In the genomic region with DNA sequence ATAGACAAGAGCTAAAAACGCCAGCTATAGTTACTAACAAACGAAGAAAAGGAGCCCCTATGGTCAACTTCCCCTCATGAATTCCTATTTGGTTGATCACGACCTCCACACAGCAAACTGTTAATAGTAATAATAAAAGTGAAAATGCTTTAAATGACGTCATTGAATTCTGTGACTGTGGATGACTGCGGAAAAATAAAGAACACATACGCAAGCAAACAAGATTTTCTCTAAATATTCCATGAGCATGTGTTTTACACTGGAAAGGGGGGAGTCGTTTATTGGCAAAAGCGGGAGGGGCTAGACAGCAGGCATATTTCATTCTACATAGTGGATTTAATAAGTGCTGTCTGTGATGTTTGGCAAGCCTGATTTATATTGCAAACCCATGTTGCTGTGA, we compare ENCODE assay signal across 8 mouse cellular contexts. TPM values are rescaled to one million over a fixed set of nuclear protein-coding genes. Genes with fewer than 3 reads are reported as not detected.
DNase-seq lines count a peak whose midpoint lies in the region; ATAC-seq and TF ChIP-seq lines count a peak whose summit lies in the region.

No protein-coding gene starts in this region.

- no peak for ATAC-seq in heart, embryonic 16.5 days (replicated peaks; ENCODE audit: extremely low read depth, insufficient read depth, low FRiP score)
- ATAC-seq in hindbrain, embryonic 14.5 days (ENCODE audit: low FRiP score): peak; percentile 70
- peak; percentile 30 for ATAC-seq in midbrain, embryonic 11.5 days (ENCODE audit: low FRiP score)

- H3K27me3 ChIP-seq in heart, embryonic 16.5 days (ENCODE audit: control insufficient read depth, insufficient read depth, low read length): no peaks in the 10 kb centered on the region
- H3K27me3 ChIP-seq in hindbrain, embryonic 14.5 days (ENCODE audit: control insufficient read depth, insufficient read depth, low read length): no peaks in the 10 kb centered on the region
- no peaks in the 10 kb centered on the region for H3K27me3 ChIP-seq in midbrain, embryonic 11.5 days (ENCODE audit: control insufficient read depth, insufficient read depth, low read length)

- peak overlapping the region; percentile 64 for H3K4me2 ChIP-seq in heart, embryonic 16.5 days (ENCODE audit: low read depth, low read length)
- peak overlapping the region; percentile 49 for H3K4me2 ChIP-seq in hindbrain, embryonic 14.5 days (replicated peaks)
- H3K4me2 ChIP-seq in midbrain, embryonic 11.5 days: peak overlapping the region; percentile 35

- H3K4me3 ChIP-seq in heart, embryonic 16.5 days (ENCODE audit: low read length): peak overlapping the region; percentile 67
- H3K4me3 ChIP-seq in cortical plate, adult 2 months (ENCODE audit: insufficient read depth, low read length): peak overlapping the region; percentile 99
- peak overlapping the region; percentile 60 for H3K4me3 ChIP-seq in hindbrain, embryonic 14.5 days (replicated peaks; ENCODE audit: low read length)
- H3K4me3 ChIP-seq in midbrain, embryonic 11.5 days (ENCODE audit: low read depth, low read length): peak overlapping the region; percentile 48

- TF ChIP-seq POLR2A in cortical plate, adult 2 months (IDR thresholded peaks at IDR 0.05; ENCODE audit: extremely low read depth, insufficient read depth, low read length): no peak

- no peaks in the 10 kb centered on the region for H3K4me1 ChIP-seq in heart, embryonic 16.5 days (ENCODE audit: control insufficient read depth, insufficient read depth, low read length)
- no peaks in the 10 kb centered on the region for H3K4me1 ChIP-seq in cortical plate, adult 2 months (ENCODE audit: control insufficient read depth, insufficient read depth, low read length)
- no peaks in the 10 kb centered on the region for H3K4me1 ChIP-seq in hindbrain, embryonic 14.5 days (replicated peaks; ENCODE audit: control insufficient read depth, insufficient read depth, low read length)
- no peaks in the 10 kb centered on the region for H3K4me1 ChIP-seq in midbrain, embryonic 11.5 days (ENCODE audit: control insufficient read depth, insufficient read depth, low read length)

- H3K27ac ChIP-seq in heart, embryonic 16.5 days (ENCODE audit: low read length): no peak overlapping the region
- no peak overlapping the region for H3K27ac ChIP-seq in cortical plate, adult 2 months (ENCODE audit: insufficient read depth, low read length)
- H3K27ac ChIP-seq in hindbrain, embryonic 14.5 days: peak overlapping the region; percentile 65
- no peak overlapping the region for H3K27ac ChIP-seq in midbrain, embryonic 11.5 days (ENCODE audit: low read depth, low read length)

- no peaks in the 10 kb centered on the region for H3K36me3 ChIP-seq in heart, embryonic 16.5 days (ENCODE audit: control insufficient read depth, insufficient read depth)
- H3K36me3 ChIP-seq in hindbrain, embryonic 14.5 days (replicated peaks; ENCODE audit: control insufficient read depth, insufficient read depth): no peaks in the 10 kb centered on the region
- no peaks in the 10 kb centered on the region for H3K36me3 ChIP-seq in midbrain, embryonic 11.5 days (ENCODE audit: control insufficient read depth, insufficient read depth, low read length)

- H3K9ac ChIP-seq in heart, embryonic 16.5 days (ENCODE audit: low read length): 0 out of 2 replicates have a peak overlapping the region, but pooled peaks have one; percentile 38
- H3K9ac ChIP-seq in hindbrain, embryonic 14.5 days: peak overlapping the region; percentile 51; the same call in 1 of the 2 replicates
- no peak overlapping the region for H3K9ac ChIP-seq in midbrain, embryonic 11.5 days (ENCODE audit: low read length)

- DNase-seq in heart, postnatal 36 days: no peak
- DNase-seq in hindbrain, embryonic 14.5 days (ENCODE audit: low spot score): no peak
- DNase-seq in midbrain, embryonic 11.5 days (ENCODE audit: low spot score, missing footprints): no peak
- DNase-seq in Muller cell, postnatal 12 days (ENCODE audit: inconsistent ontology term): no peak
- no peak for DNase-seq in T-cell, adult 2 months (ENCODE audit: low spot score)
- no peak for DNase-seq in ovary, postnatal 10 days (ENCODE audit: low spot score)

- H3K9me3 ChIP-seq in heart, embryonic 16.5 days (replicated peaks; ENCODE audit: control insufficient read depth, low read length): no peaks in the 10 kb centered on the region
- no peaks in the 10 kb centered on the region for H3K9me3 ChIP-seq in hindbrain, embryonic 14.5 days (ENCODE audit: control insufficient read depth, low read length)
- no peaks in the 10 kb centered on the region for H3K9me3 ChIP-seq in midbrain, embryonic 11.5 days (ENCODE audit: control insufficient read depth, low read length)

- WGBS in heart, embryonic 16.5 days: 17% methylated on average over 8 of the region's 8 CpGs
- 19% methylated on average over 8 of the region's 8 CpGs for WGBS in hindbrain, embryonic 14.5 days
- 21% methylated on average over 8 of the region's 8 CpGs for WGBS in midbrain, embryonic 11.5 days

- no peak for TF ChIP-seq CTCF in cortical plate, adult 2 months (IDR thresholded peaks at IDR 0.05; ENCODE audit: extremely low read depth, insufficient read depth, low read length)

- intact Hi-C loops in heart, postnatal 36 days (cut with DNase I): no loop called here

RNA-seq across cellular contexts. Expression of a gene that starts 0.5 kb away (rescaled TPM):
- polyA plus RNA-seq in heart, embryonic 16.5 days (2015; fragmentation: Nextera tagmentation; extraction: Ambion mirVana): 3.2 and 3.3 TPM in 2 replicates
- 1 to 10 TPM; 1.2 to 1.9 TPM for total RNA-seq in heart, postnatal 36 days (2021)
- polyA plus RNA-seq in cortical plate, adult 2 months (2012; rRNA removed): 24.4 and 25.0 TPM in 2 replicates
- polyA plus RNA-seq in hindbrain, embryonic 14.5 days (2014; fragmentation: Nextera tagmentation; extraction: Ambion mirVana): 71.2 and 86.6 TPM in 2 replicates
- 11.8 and 16.6 TPM in 2 replicates for polyA plus RNA-seq in midbrain, embryonic 11.5 days (2014; fragmentation: Nextera tagmentation; extraction: Ambion mirVana)

Comparison
In these comparisons a context has a peak if more than half of its experiments do, and no peak if none do; other contexts are left out.
1. H3K4me3 ChIP-seq: peak in every context shown above with its lines; median percentile 99 in cortical plate, adult 2 months; 67 in heart, embryonic 16.5 days; 60 in hindbrain, embryonic 14.5 days; 48 in midbrain, embryonic 11.5 days.